Mouse (Mus musculus) liver, adult 2 months (tissue): ENCODE measurements around the gene Serac1.

Source experiments
- CTCF ChIP-seq: fragments of 200-500 bp; IDR thresholded peaks from 2 replicates; pipeline ENCODE4 v1.5.1; 2011; ENCODE audit warnings: low read depth, low read length, control low read depth
- POLR2A ChIP-seq: fragments of 200-500 bp; IDR thresholded peaks from 2 replicates; pipeline ENCODE4 v1.6.1; 2011; ENCODE audit warnings: low read length, control low read depth; ENCODE audit not compliant: insufficient read depth; ENCODE audit errors: extremely low read depth

GRCm38 (mm10) chr17:6083323-6083890 lies 3.9 kb upstream of the Serac1 start:
- TF ChIP-seq POLR2A = no peak
- TF ChIP-seq CTCF = no peak
